Mouse (Mus musculus) heart, postnatal 4 days (tissue): Measurements from ENCODE around the gene Adarb2. TPM values are rescaled to one million over a fixed set of nuclear protein-coding genes. Genes with fewer than 3 reads are reported as not detected.

ENCODE experiments used
- DNase-seq: peaks from one replicate; pipeline ENCODE4 v3.0.0; 2021
- total RNA-seq, 2 experiments: library from RNA; stranded (reverse); gene quantifications; 2 replicates each; pipeline ENCODE4 v1.2.3; 2021

Gene Adarb2
- total RNA-seq, 2 experiments from 2014 or later = 0.11 to 0.14 TPM

- no peak for DNase-seq
Observed at GRCm38 (mm10) chr13:8691448-8691847, 488.8 kb downstream of the Adarb2 start.

GRCm38 (mm10) chr13:8692787-8693186 lies 490.1 kb downstream of the Adarb2 start:
- no peak for DNase-seq

GRCm38 (mm10) chr13:8698451-8698850 lies 495.8 kb downstream of the Adarb2 start:
- DNase-seq = no peak

- DNase-seq = no peak
Observed at GRCm38 (mm10) chr13:8699831-8700230, 497.2 kb downstream of the Adarb2 start.

- no peak for DNase-seq
Observed at GRCm38 (mm10) chr13:8700981-8701380, 498.3 kb downstream of the Adarb2 start.

- no peak for DNase-seq
Observed at GRCm38 (mm10) chr13:8705296-8705695, 502.6 kb downstream of the Adarb2 start.

- no peak for DNase-seq
Observed at GRCm38 (mm10) chr13:8713377-8713776, 510.7 kb downstream of the Adarb2 start.

- DNase-seq = no peak
Observed at GRCm38 (mm10) chr13:8729972-8730645, 527.4 kb downstream of the Adarb2 start.

GRCm38 (mm10) chr13:8737139-8737865 lies 534.6 kb downstream of the Adarb2 start:
- DNase-seq = peak; percentile 11

- DNase-seq = no peak
Observed at GRCm38 (mm10) chr13:8742792-8743191, 540.1 kb downstream of the Adarb2 start.

GRCm38 (mm10) chr13:8744565-8744964 lies 541.9 kb downstream of the Adarb2 start:
- peak; percentile 17 for DNase-seq

- DNase-seq = no peak
Observed at GRCm38 (mm10) chr13:8745596-8745995, 542.9 kb downstream of the Adarb2 start.

GRCm38 (mm10) chr13:8749451-8749850 lies 546.8 kb downstream of the Adarb2 start:
- DNase-seq = no peak

- no peak for DNase-seq
Observed at GRCm38 (mm10) chr13:8760940-8761339, 558.3 kb downstream of the Adarb2 start.

GRCm38 (mm10) chr13:8769654-8770227 lies 567.1 kb downstream of the Adarb2 start:
- no peak for DNase-seq

GRCm38 (mm10) chr13:8770616-8771015 lies 568.0 kb downstream of the Adarb2 start:
- DNase-seq = no peak

GRCm38 (mm10) chr13:8780441-8780840 lies 577.8 kb downstream of the Adarb2 start:
- peak; percentile 56 for DNase-seq

GRCm38 (mm10) chr13:8782636-8783035 lies 580.0 kb downstream of the Adarb2 start:
- no peak for DNase-seq

- DNase-seq = no peak
Observed at GRCm38 (mm10) chr13:8783686-8784307, 581.1 kb downstream of the Adarb2 start.

- DNase-seq = no peak
Observed at GRCm38 (mm10) chr13:8784308-8785061, 581.8 kb downstream of the Adarb2 start.

- DNase-seq = peak; percentile 46
Observed at GRCm38 (mm10) chr13:8785185-8785584, 582.5 kb downstream of the Adarb2 start.

GRCm38 (mm10) chr13:8793217-8793616 lies 590.6 kb downstream of the Adarb2 start:
- no peak for DNase-seq
